Comparison of ENCODE assay signal across 8 mouse cellular contexts in the genomic region with DNA sequence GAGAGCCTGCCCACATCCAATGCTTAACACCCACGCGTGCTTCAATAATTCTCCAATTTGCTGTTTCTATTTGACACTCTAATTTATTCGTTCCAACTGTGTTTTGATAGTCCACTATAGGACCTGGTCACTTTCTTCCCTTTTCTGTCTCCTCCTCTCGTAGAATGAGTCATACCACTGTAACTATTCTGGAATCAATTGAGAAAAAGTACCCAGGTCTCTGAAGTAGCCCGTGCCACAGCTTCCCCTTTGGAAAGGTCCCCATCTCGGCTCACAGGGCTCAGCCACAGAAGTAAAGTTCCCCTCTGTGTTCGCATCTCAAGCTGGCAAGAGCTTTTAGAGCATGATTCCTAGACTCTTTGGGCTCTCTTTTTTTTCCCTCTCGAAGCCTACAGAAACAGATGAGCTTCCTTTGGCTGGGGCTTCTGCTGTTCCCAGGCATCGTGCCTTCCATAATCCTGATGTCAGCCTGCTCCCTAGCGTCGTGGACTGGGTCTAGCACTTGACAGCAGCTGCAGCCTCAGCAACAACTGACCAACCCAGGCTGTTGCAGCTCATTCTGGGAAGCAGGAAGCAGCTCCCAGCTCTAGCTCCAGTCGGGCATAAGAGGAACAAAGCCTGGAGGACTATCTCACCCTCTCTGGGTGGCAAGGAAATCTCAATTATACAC. TPM values are rescaled to one million over a fixed set of nuclear protein-coding genes. Genes with fewer than 3 reads are reported as not detected.
A peak's percentile ranks its signal among the peaks of the same experiment; 100 is the strongest.
DNase-seq lines count a peak whose midpoint lies in the region; ATAC-seq and TF ChIP-seq lines count a peak whose summit lies in the region.
"Had no signal": no experiment of that assay in that cellular context is flagged by ENCODE, and none has a peak within 500 bp of the region (broad histone marks: within the 10 kb centered on the region; RNA-seq: fewer than 3 reads in every experiment).

No protein-coding gene starts in this region.

- H3K27me3 ChIP-seq in embryonic facial prominence, embryonic 15.5 days, result peaks cover 2% of the 10 kb centered on the region; the same call in 1 of the 2 replicates
- no peaks in the 10 kb centered on the region for H3K27me3 ChIP-seq in heart, embryonic 11.5 days (ENCODE audit: control insufficient read depth, insufficient read depth, low read length)
- H3K27me3 ChIP-seq in limb, embryonic 15.5 days, result no peaks in the 10 kb centered on the region

- DNase-seq in cerebellum, adult 11-12 months, result peak; percentile 16
- DNase-seq in kidney, postnatal 10 days, result peak; percentile 78
- no peak for DNase-seq in MN1 (ENCODE audit: low spot score)

- H3K4me3 ChIP-seq in embryonic facial prominence, embryonic 15.5 days (replicated peaks), result no peak overlapping the region
- H3K4me3 ChIP-seq in heart, embryonic 11.5 days (ENCODE audit: low read depth, low read length), result no peak overlapping the region
- no peak overlapping the region for H3K4me3 ChIP-seq in limb, embryonic 15.5 days
- no peak overlapping the region for H3K4me3 ChIP-seq in olfactory bulb, adult 2 months (ENCODE audit: insufficient read depth, low read depth, low read length)

- H3K4me2 ChIP-seq in embryonic facial prominence, embryonic 15.5 days (replicated peaks), result peak overlapping the region; percentile 31
- H3K4me2 ChIP-seq in heart, embryonic 11.5 days, result 0 out of 2 replicates have a peak overlapping the region, but pooled peaks have one; percentile 20
- 0 out of 2 replicates have a peak overlapping the region, but pooled peaks have one; percentile 20 for H3K4me2 ChIP-seq in limb, embryonic 15.5 days

- H3K9me3 ChIP-seq in embryonic facial prominence, embryonic 15.5 days (replicated peaks), result no peaks in the 10 kb centered on the region
- H3K9me3 ChIP-seq in heart, embryonic 11.5 days (replicated peaks; ENCODE audit: control insufficient read depth, low read length), result no peaks in the 10 kb centered on the region
- no peaks in the 10 kb centered on the region for H3K9me3 ChIP-seq in limb, embryonic 15.5 days

- TF ChIP-seq POLR2A in olfactory bulb, adult 2 months (IDR thresholded peaks at IDR 0.05; ENCODE audit: insufficient read depth, low read depth, low read length), result no peak

- peak; percentile 68 for TF ChIP-seq CTCF in olfactory bulb, adult 2 months (IDR thresholded peaks at IDR 0.05; ENCODE audit: insufficient read depth, low read depth, low read length)

- no peaks in the 10 kb centered on the region for H3K36me3 ChIP-seq in embryonic facial prominence, embryonic 15.5 days
- no peaks in the 10 kb centered on the region for H3K36me3 ChIP-seq in heart, embryonic 11.5 days (ENCODE audit: control insufficient read depth, insufficient read depth, low read length)
- H3K36me3 ChIP-seq in limb, embryonic 15.5 days, result no peaks in the 10 kb centered on the region

- no peak overlapping the region for H3K9ac ChIP-seq in embryonic facial prominence, embryonic 15.5 days
- no peak overlapping the region for H3K9ac ChIP-seq in heart, embryonic 11.5 days (ENCODE audit: low read depth, low read length)
- H3K9ac ChIP-seq in limb, embryonic 15.5 days, result no peak overlapping the region

- H3K4me1 ChIP-seq in embryonic facial prominence, embryonic 15.5 days, result peaks cover 17% of the 10 kb centered on the region
- peaks cover 15% of the 10 kb centered on the region for H3K4me1 ChIP-seq in heart, embryonic 11.5 days (ENCODE audit: control insufficient read depth, insufficient read depth, low read length)
- H3K4me1 ChIP-seq in limb, embryonic 15.5 days, result peaks cover 22% of the 10 kb centered on the region
- peaks cover 2% of the 10 kb centered on the region; the same call in 1 of the 2 replicates for H3K4me1 ChIP-seq in olfactory bulb, adult 2 months (ENCODE audit: control insufficient read depth, insufficient read depth, low read length)

- ATAC-seq in embryonic facial prominence, embryonic 15.5 days (ENCODE audit: insufficient number of reproducible peaks, low FRiP score, low TSS enrichment, low read depth), result peak; percentile 90
- peak; percentile 69; the same call in 1 of the 2 replicates for ATAC-seq in heart, embryonic 11.5 days (replicated peaks; ENCODE audit: insufficient number of reproducible peaks, low FRiP score, low TSS enrichment)
- peak; percentile 76; the same call in 1 of the 2 replicates for ATAC-seq in limb, embryonic 15.5 days (ENCODE audit: insufficient number of reproducible peaks, low FRiP score, low TSS enrichment, low read depth)

- H3K27ac ChIP-seq in embryonic facial prominence, embryonic 15.5 days (replicated peaks), result no peak overlapping the region
- no peak overlapping the region for H3K27ac ChIP-seq in heart, embryonic 11.5 days (ENCODE audit: low read depth, low read length)
- H3K27ac ChIP-seq in limb, embryonic 15.5 days, result 0 out of 2 replicates have a peak overlapping the region, but pooled peaks have one; percentile 11
- no peak overlapping the region for H3K27ac ChIP-seq in olfactory bulb, adult 2 months (ENCODE audit: insufficient read depth, low read depth, low read length)

- WGBS in embryonic facial prominence, embryonic 15.5 days, result 29% methylated on average over 12 of the region's 12 CpGs
- WGBS in heart, embryonic 11.5 days (ENCODE audit: insufficient replicate concordance), result 35% methylated on average over 12 of the region's 12 CpGs
- WGBS in limb, embryonic 15.5 days, result 37% methylated on average over 12 of the region's 12 CpGs
- WGBS in olfactory bulb, adult 2 months, result 26% methylated on average over 12 of the region's 12 CpGs

RNA-seq across cellular contexts. Expression of gene Irx6, which starts 47.3 kb away (rescaled TPM):
- 0.48 and 0.56 TPM in 2 replicates for polyA plus RNA-seq in embryonic facial prominence, embryonic 15.5 days (2015; fragmentation: Nextera tagmentation; extraction: Ambion mirVana)
- 3.8 and 4.3 TPM in 2 replicates for polyA plus RNA-seq in heart, embryonic 11.5 days (2014; fragmentation: Nextera tagmentation; extraction: Ambion mirVana)
- 5.6 and 7.6 TPM in 2 replicates for polyA plus RNA-seq in limb, embryonic 15.5 days (2015; fragmentation: Nextera tagmentation; extraction: Ambion mirVana)
- polyA plus RNA-seq in olfactory bulb, adult 2 months (2012; ENCODE audit: insufficient read depth, insufficient read length, low replicate concordance, missing spikeins), result not detected in 2 replicates
- polyA plus RNA-seq: gonadal fat pad, adult 2 months had no signal
